Mouse (Mus musculus): ENCODE measurements around the gene Bpnt1.

The Bpnt1 gene

GRCm38 (mm10) chr1:185331364-185331763, 585 bp upstream of the Bpnt1 start:
- no peak for DNase-seq (ENCODE audit: low spot score in 2 of 2)

- no peak for DNase-seq (ENCODE audit: low spot score in 2 of 2)
Measured at GRCm38 (mm10) chr1:185333651-185334050, 1.7 kb downstream of the Bpnt1 start.

GRCm38 (mm10) chr1:185334136-185334535, 2.2 kb downstream of the Bpnt1 start:
- DNase-seq (ENCODE audit: low spot score in 2 of 2) = no peak

GRCm38 (mm10) chr1:185335231-185335765, 3.3 kb downstream of the Bpnt1 start:
- DNase-seq (ENCODE audit: low spot score in 2 of 2) = no peak

- no peak for DNase-seq (ENCODE audit: low spot score in 2 of 2)
Measured at GRCm38 (mm10) chr1:185336535-185336934, 4.6 kb downstream of the Bpnt1 start.

- DNase-seq (ENCODE audit: low spot score in 2 of 2) = no peak
Measured at GRCm38 (mm10) chr1:185342441-185342840, 10.5 kb downstream of the Bpnt1 start.

GRCm38 (mm10) chr1:185343422-185343821, 11.5 kb downstream of the Bpnt1 start:
- no peak for DNase-seq (ENCODE audit: low spot score in 2 of 2)

GRCm38 (mm10) chr1:185346188-185346587, 14.2 kb downstream of the Bpnt1 start:
- DNase-seq (ENCODE audit: low spot score in 2 of 2) = no peak

GRCm38 (mm10) chr1:185349741-185350140, 17.8 kb downstream of the Bpnt1 start:
- DNase-seq (ENCODE audit: low spot score in 2 of 2) = no peak

GRCm38 (mm10) chr1:185350611-185351010, 18.7 kb downstream of the Bpnt1 start:
- DNase-seq (ENCODE audit: low spot score in 2 of 2) = no peak

GRCm38 (mm10) chr1:185352151-185352550, 20.2 kb downstream of the Bpnt1 start:
- DNase-seq (ENCODE audit: low spot score in 2 of 2) = no peak

- no peak for DNase-seq (ENCODE audit: low spot score in 2 of 2)
Measured at GRCm38 (mm10) chr1:185353351-185353750, 21.4 kb downstream of the Bpnt1 start.

- no peak for DNase-seq (ENCODE audit: low spot score in 2 of 2)
Measured at GRCm38 (mm10) chr1:185354731-185355130, 22.8 kb downstream of the Bpnt1 start.

GRCm38 (mm10) chr1:185356246-185356645, 24.3 kb downstream of the Bpnt1 start:
- DNase-seq (ENCODE audit: low spot score in 2 of 2) = no peak

- DNase-seq (ENCODE audit: low spot score in 2 of 2) = no peak
Measured at GRCm38 (mm10) chr1:185358211-185358610, 26.3 kb downstream of the Bpnt1 start.

- DNase-seq (ENCODE audit: low spot score in 2 of 2) = peak; percentile 97 to 98
Measured at GRCm38 (mm10) chr1:185362677-185363520, 30.9 kb downstream of the Bpnt1 start, which contains the start of gene Eprs. TSS of gene Eprs (plus strand) at chr1:185363044.

- DNase-seq (ENCODE audit: low spot score in 2 of 2) = no peak
Measured at GRCm38 (mm10) chr1:185363526-185364182, 31.7 kb downstream of the Bpnt1 start.

- no peak for DNase-seq (ENCODE audit: low spot score in 2 of 2)
Measured at GRCm38 (mm10) chr1:185364183-185364540, 32.2 kb downstream of the Bpnt1 start.

- no peak for DNase-seq (ENCODE audit: low spot score in 2 of 2)
Measured at GRCm38 (mm10) chr1:185367383-185367782, 35.4 kb downstream of the Bpnt1 start.

GRCm38 (mm10) chr1:185369979-185370378, 38.0 kb downstream of the Bpnt1 start:
- no peak for DNase-seq (ENCODE audit: low spot score in 2 of 2)

- no peak for DNase-seq (ENCODE audit: low spot score in 2 of 2)
Measured at GRCm38 (mm10) chr1:185376390-185376789, 44.4 kb downstream of the Bpnt1 start.

GRCm38 (mm10) chr1:185377429-185377828, 45.5 kb downstream of the Bpnt1 start:
- DNase-seq (ENCODE audit: low spot score in 2 of 2) = no peak

- DNase-seq (ENCODE audit: low spot score in 2 of 2) = no peak
Measured at GRCm38 (mm10) chr1:185401615-185402014, 69.7 kb downstream of the Bpnt1 start.
